14 mouse cellular contexts compared by ENCODE assay signal in genomic region chr2:167745409-167745808, GRCm38 (mm10). TPM values are rescaled to one million over a fixed set of nuclear protein-coding genes. Genes with fewer than 3 reads are reported as not detected.
DNase-seq lines count a peak whose midpoint lies in the region; ATAC-seq and TF ChIP-seq lines count a peak whose summit lies in the region.
"Had no signal": no experiment of that assay in that cellular context is flagged by ENCODE, and none has a peak within 500 bp of the region (broad histone marks: within the 10 kb centered on the region; RNA-seq: fewer than 3 reads in every experiment).

No protein-coding gene starts in this region.

- 0 out of 2 replicates have a peak overlapping the region, but pooled peaks have one; percentile 24 for H3K27ac ChIP-seq in gastrocnemius, adult 2 months
- H3K27ac ChIP-seq in kidney, postnatal 0 days, result no peak overlapping the region
- H3K27ac ChIP-seq in hindbrain, embryonic 16.5 days (ENCODE audit: low read depth, low read length), result no peak overlapping the region

- H3K27me3 ChIP-seq in kidney, postnatal 0 days (ENCODE audit: insufficient read depth, low read length), result no peaks in the 10 kb centered on the region
- H3K27me3 ChIP-seq in hindbrain, embryonic 16.5 days (replicated peaks; ENCODE audit: control insufficient read depth, insufficient read depth, low read length), result no peaks in the 10 kb centered on the region

- no peak overlapping the region for H3K4me2 ChIP-seq in kidney, postnatal 0 days (ENCODE audit: low read length)
- no peak overlapping the region for H3K4me2 ChIP-seq in hindbrain, embryonic 16.5 days (ENCODE audit: low read length)
- H3K4me2 ChIP-seq: liver, embryonic 11.5 days had no signal

- intact Hi-C loops in gastrocnemius, adult 2 months (cut with DNase I), result no loop called here

- no peak for DNase-seq in gastrocnemius, adult 2 months
- DNase-seq in gastrocnemius, adult 8-10 months (ENCODE audit: low spot score in 2 of 2), result no peak
- no peak for DNase-seq in kidney, postnatal 0 days (ENCODE audit: low spot score)
- no peak for DNase-seq in kidney, postnatal 4 days
- peak; percentile 49 for DNase-seq in brain, embryonic 14.5 days (ENCODE audit: low read depth)
- DNase-seq in natural killer cell, adult 2 months (ENCODE audit: low spot score in 2 of 2), result no peak
- no peak for DNase-seq in urinary bladder, postnatal 36 days (ENCODE audit: low spot score in 2 of 2)
- DNase-seq: B cell, adult 2 months; cerebellum, adult 11-12 months; kidney, postnatal 36 days; lung, postnatal 36 days; thymus, postnatal 36 days had no signal

- no peaks in the 10 kb centered on the region for H3K9me3 ChIP-seq in kidney, postnatal 0 days (replicated peaks; ENCODE audit: low read length)
- no peaks in the 10 kb centered on the region for H3K9me3 ChIP-seq in hindbrain, embryonic 16.5 days (ENCODE audit: control insufficient read depth, low read length)

- TF ChIP-seq CTCF in gastrocnemius, adult 2 months (IDR thresholded peaks at IDR 0.05), result no peak
- no peak for TF ChIP-seq CTCF in kidney, postnatal 0 days (IDR thresholded peaks at IDR 0.05; ENCODE audit: low read depth)
- no peak for TF ChIP-seq CTCF in brain, embryonic 14.5 days (IDR thresholded peaks at IDR 0.05; ENCODE audit: borderline replicate concordance, extremely low read depth, insufficient read depth, insufficient read length)

- H3K9ac ChIP-seq in kidney, postnatal 0 days (ENCODE audit: low read depth, low read length), result 0 out of 2 replicates have a peak overlapping the region, but pooled peaks have one; percentile 24
- H3K9ac ChIP-seq in hindbrain, embryonic 16.5 days (ENCODE audit: low read depth, low read length), result no peak overlapping the region

- 0 out of 2 replicates have a peak, but pooled peaks have one; percentile 10 for ATAC-seq in kidney, postnatal 0 days (replicated peaks; ENCODE audit: low FRiP score, low read depth)
- peak; percentile 59; the same call in 1 of the 2 replicates for ATAC-seq in hindbrain, embryonic 16.5 days

- 43% methylated on average over 6 of the region's 6 CpGs for WGBS in kidney, postnatal 0 days
- WGBS in hindbrain, embryonic 16.5 days, result 62% methylated on average over 6 of the region's 6 CpGs

- TF ChIP-seq POLR2A in brain, embryonic 14.5 days (IDR thresholded peaks at IDR 0.05; ENCODE audit: borderline replicate concordance, extremely low read depth, insufficient read depth, insufficient read length, poor library complexity, severe bottlenecking), result no peak

- no peak overlapping the region for H3K4me3 ChIP-seq in gastrocnemius, adult 2 months
- H3K4me3 ChIP-seq in kidney, postnatal 0 days (replicated peaks; ENCODE audit: low read depth, low read length), result no peak overlapping the region
- no peak overlapping the region for H3K4me3 ChIP-seq in hindbrain, embryonic 16.5 days (ENCODE audit: low read length)

- no peaks in the 10 kb centered on the region; the same call in 1 of the 2 replicates for H3K4me1 ChIP-seq in kidney, postnatal 0 days (replicated peaks; ENCODE audit: insufficient read depth, low read length)
- H3K4me1 ChIP-seq in hindbrain, embryonic 16.5 days (ENCODE audit: control insufficient read depth, insufficient read depth, low read depth, low read length), result peaks cover 8% of the 10 kb centered on the region; the same call in 1 of the 2 replicates

- H3K36me3 ChIP-seq in kidney, postnatal 0 days (ENCODE audit: insufficient read depth, low read length), result no peaks in the 10 kb centered on the region
- H3K36me3 ChIP-seq in hindbrain, embryonic 16.5 days (ENCODE audit: control insufficient read depth, insufficient read depth, low read length), result no peaks in the 10 kb centered on the region

RNA-seq across cellular contexts. Expression of gene Tmem189, which starts 55.8 kb away (rescaled TPM):
- 10 to 100 TPM; 13.0 to 14.9 TPM for total RNA-seq in gastrocnemius, adult 2 months (2021)
- 10 to 100 TPM; 11.8 to 13.1 (median 12.5) TPM for total RNA-seq in gastrocnemius, adult 8-10 months (2022)
- 64.6 and 65.2 TPM in 2 replicates for polyA plus RNA-seq in kidney, postnatal 0 days (2015; fragmentation: Nextera tagmentation; extraction: Ambion mirVana)
- polyA plus RNA-seq in brain, embryonic 14.5 days (2012; rRNA removed), result 51.2 and 57.2 TPM in 2 replicates
- polyA plus RNA-seq in hindbrain, embryonic 16.5 days (2015; fragmentation: Nextera tagmentation; extraction: Ambion mirVana), result 37.1 and 39.3 TPM in 2 replicates

RNA-seq across cellular contexts. Expression of gene Cebpb, which starts 56.7 kb away (rescaled TPM):
- total RNA-seq in gastrocnemius, adult 2 months (2021), result 100 to 1,000 TPM; 106 to 181 TPM
- total RNA-seq in gastrocnemius, adult 8-10 months (2022), result 100 to 1,000 TPM in 2 of 4 experiments, 10 to 100 TPM in 2; 75.3 to 167 (median 96.4) TPM
- polyA plus RNA-seq in kidney, postnatal 0 days (2015; fragmentation: Nextera tagmentation; extraction: Ambion mirVana), result 13.0 and 22.2 TPM in 2 replicates
- 5.8 and 6.5 TPM in 2 replicates for polyA plus RNA-seq in brain, embryonic 14.5 days (2012; rRNA removed)
- 0.15 and 0.22 TPM in 2 replicates for polyA plus RNA-seq in hindbrain, embryonic 16.5 days (2015; fragmentation: Nextera tagmentation; extraction: Ambion mirVana)
